Mouse (Mus musculus): Measurements from ENCODE around the gene Zyx. TPM values are rescaled to one million over a fixed set of nuclear protein-coding genes. Genes with fewer than 3 reads are reported as not detected.

Zyx gene
- total RNA-seq, 2 experiments from 2014 or later = 50.2 to 51.8 TPM

DNA sequence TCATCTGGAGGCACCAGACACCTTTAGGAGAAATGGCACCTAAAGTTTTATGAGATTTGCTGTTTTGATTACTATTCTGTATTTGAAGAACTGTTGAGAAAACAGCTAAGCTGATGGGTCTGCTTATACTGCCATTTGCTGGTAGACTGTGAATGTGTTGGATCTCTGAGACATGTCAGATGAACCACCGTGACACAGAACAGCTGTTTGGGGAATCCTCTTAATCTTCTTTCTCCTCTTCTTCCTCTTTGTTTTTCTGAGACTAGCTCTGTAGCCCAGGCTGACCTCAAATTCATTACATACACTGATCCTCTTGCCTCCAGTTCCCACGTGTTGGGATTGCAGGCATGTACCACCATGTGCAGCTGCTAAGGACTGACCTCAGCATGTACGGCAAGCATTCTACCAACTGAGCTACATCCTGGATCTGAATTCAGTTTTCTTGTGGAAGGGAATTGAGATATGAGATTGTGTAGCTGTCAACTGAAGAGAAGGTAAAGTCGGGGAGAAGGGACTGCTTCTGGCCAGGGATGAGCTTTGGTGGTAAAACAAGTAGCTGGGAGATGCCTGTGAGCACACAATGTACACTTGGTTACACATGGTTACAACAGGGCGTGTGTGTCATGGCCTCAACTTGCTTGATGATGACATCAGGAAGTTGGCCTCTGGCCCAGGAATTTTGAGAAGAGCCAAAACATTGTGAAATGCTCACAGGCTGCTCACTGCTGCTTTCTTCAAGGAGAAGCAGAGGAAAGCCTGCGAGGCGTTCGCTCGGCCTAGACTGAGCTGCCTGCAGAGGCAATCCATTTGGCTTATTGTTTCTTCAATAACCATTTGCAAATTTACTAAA is 46.8 kb downstream of the Zyx start:
- peak; percentile 96 to 97 for DNase-seq

DNA sequence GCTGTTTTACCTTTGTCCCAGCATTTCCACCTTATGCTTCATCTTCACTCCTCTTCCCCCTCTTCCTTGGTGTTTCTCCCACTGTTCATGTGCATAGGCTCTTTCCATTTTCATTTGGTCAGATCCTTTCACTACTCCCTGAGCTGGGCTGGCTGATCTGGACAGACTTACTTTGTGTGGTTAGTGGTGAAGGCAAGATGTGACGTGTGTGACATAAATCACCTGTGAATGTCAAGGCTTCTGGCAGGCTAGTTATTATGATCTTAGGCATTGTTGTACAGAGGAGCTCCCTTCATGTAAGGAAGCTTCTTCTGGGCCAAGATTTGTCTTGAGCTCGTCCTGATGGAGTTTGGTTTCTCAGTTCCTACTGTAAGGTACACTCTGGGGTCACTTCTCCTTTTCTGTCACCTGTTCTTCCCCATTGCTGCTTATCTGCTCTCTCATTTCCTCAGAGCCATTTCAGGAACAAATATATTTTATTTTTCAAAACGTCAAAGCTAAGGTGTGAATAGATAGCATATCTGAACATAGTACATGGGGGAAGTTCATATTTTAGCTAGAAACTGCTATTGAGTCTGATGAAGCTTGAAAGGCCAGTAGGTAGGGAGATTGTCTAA is 47.7 kb downstream of the Zyx start:
- DNase-seq = peak in 1 of 2 experiments; percentile 28

DNA sequence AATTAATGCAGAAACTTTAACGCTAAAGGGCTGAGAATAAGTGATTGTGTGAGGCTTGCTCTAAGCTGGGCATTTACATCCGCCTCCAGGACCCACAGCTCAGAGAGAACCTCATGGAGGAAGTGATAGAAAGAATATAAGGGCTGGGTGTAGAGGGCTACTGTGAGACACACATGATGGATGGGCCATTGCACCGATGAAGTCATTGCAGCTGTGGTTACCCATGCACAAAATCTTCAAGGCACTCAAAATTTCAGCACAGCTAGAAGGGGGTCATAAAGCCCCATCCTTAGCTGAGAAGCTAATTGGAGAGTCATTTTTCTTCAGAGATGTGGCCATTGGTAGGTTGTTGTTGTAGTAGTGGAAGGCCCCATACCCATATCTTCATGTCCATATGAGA is 48.9 kb downstream of the Zyx start:
- DNase-seq = no peak

DNA sequence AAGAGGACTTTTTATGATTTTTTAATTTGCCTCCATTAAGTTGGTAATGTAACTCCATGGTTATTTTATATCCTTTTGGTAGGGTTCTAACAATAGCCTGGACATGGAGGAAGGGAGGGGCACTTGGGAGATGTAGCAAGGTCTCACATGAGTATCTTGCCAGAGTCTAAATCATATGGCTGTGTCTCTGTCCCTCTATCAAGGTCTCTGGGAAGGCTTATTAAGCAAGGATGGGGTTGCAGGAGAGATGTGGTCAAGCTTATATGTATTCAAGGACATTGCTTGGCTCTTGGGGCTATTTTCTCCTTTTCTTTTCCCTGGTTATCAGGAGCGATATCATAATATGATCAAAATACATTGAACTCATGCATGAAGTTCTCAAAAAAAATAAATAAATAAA is 49.6 kb downstream of the Zyx start:
- DNase-seq = no peak

DNA sequence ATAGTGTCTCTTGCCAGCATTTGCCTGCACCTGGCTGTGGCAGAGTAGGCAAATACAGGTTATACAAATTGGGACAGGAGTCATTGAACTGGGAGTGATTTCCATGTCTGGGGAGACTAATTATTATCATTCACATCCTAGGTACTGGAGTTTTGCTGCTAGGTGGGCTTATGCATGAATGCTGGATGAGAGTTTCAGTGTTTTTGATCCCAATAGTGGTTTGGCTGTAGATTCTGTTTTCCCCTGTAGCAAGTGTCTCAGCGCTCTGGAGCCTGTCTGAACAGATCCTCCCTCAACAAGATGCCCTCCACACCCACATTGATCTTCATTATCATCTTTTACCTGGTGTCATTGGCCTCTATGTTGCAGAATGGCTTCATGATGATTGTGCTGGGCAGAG is 50.5 kb downstream of the Zyx start, which contains the start of gene Tas2r143:
Tas2r143 (plus strand) TSS at position 301 of the 400 bp plus-strand sequence.
- DNase-seq = no peak

DNA sequence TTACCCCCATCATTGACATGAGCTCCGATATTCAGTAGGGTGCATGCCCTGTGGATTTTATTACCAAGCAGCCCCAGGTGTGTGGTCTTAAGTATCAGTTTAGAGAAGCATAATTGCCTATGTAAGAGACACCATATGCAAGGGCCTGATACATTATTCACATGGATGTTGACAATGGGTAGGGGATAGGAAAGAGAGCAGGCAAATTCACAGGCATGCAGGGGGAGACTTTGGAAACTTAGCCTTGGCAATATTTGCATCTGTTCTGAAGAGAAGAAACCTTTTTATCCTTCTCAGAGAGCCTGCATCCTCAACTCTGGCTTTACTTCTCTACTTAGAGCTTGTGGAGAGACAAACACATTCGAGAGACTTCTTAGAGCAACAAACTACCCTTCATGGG is 55.7 kb downstream of the Zyx start, which contains the start of gene Tas2r135:
Tas2r135 (plus strand) TSS at position 301 of the 400 bp plus-strand sequence.
- DNase-seq = no peak

Other genes starting within 250 kb of the Zyx start
- not detected for gene Tas2r139, start 208.7 kb upstream of the Zyx start, total RNA-seq (2021)
- gene Tas2r144, start 134.3 kb upstream of the Zyx start, total RNA-seq (2021) = not detected
- 100 to 1,000 TPM; 151 to 158 TPM for gene Gstk1, start 103.7 kb upstream of the Zyx start, total RNA-seq (2021)
- under 1 TPM in 1 of 2 experiments, not detected in 1; 0.33 TPM for gene Tmem139, start 87.7 kb upstream of the Zyx start, total RNA-seq (2021)
- gene Casp2, start 84.6 kb upstream of the Zyx start, total RNA-seq (2021) = 10 to 100 TPM; 11.0 to 13.7 TPM
- gene Clcn1, start 62.9 kb upstream of the Zyx start, total RNA-seq (2021) = 1 to 10 TPM; 3.7 to 4.7 TPM
- gene Fam131b, start 25.0 kb upstream of the Zyx start, total RNA-seq (2021) = under 1 TPM; 0.35 to 0.44 TPM
- under 1 TPM; 0.20 to 0.26 TPM for gene Epha1, start 23.6 kb downstream of the Zyx start, total RNA-seq (2021)
- not detected for gene Tas2r143, start 50.6 kb downstream of the Zyx start, total RNA-seq (2021)
- gene Tas2r135, start 55.8 kb downstream of the Zyx start, total RNA-seq (2021) = not detected
- gene Tas2r126, start 84.9 kb downstream of the Zyx start, total RNA-seq (2021) = not detected
- not detected for gene Olfr458, start 115.6 kb downstream of the Zyx start, total RNA-seq (2021)
- not detected for gene Olfr457, start 126.7 kb downstream of the Zyx start, total RNA-seq (2021)
- not detected for gene Olfr456, start 137.6 kb downstream of the Zyx start, total RNA-seq (2021)
- gene Olfr455, start 198.0 kb downstream of the Zyx start, total RNA-seq (2021) = not detected
- not detected for gene Tcaf3, start 248.1 kb downstream of the Zyx start, total RNA-seq (2021)